Mouse (Mus musculus) erythroblast, embryonic 14.5 days (primary cell): ENCODE data around the gene Tnr.

ENCODE experiments used
- GATA1 ChIP-seq: IDR thresholded peaks from 2 replicates; pipeline ENCODE4 v1.6.1; 2012; ENCODE audit warnings: low read length, inconsistent platforms, mixed read lengths
- TAL1 ChIP-seq: IDR thresholded peaks from 3 replicates; pipeline ENCODE4 v1.6.1; 2012; ENCODE audit warnings: low read length, inconsistent platforms, mixed read lengths

DNA sequence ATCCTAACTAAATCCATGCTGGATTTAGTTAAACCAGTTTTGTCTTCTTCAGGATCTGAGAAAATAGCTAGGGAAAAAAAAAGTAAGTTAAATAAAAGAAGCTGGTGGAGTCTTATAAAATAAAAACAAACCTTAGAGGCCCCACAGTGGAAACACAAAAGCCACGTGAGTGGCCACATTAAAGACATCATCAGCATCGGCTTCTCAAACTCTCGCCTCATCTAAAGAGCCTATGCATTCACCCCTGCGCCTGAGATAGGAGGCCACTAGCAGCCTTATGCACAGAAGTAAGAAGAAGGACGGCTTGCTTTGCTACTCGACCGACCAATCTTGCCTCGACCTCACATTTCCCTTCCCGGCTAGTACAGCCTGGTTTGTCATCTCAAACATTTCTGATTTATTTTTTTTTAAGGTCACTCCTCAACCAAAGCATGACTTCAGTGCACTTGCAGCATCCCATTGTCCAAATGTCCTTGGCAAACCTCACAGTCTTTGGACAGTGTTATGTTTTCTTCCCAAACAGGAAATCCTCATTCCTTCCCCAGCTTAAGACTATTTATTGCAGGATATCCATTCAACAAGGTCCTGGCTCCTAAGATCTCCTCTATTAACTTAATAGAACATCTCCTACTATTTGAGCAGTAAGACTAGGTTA lies 405.2 kb downstream of the Tnr start:
- TF ChIP-seq GATA1 (no peak), TAL1 (no peak)
